ENCODE assay signal across 41 mouse cellular contexts in genomic region chr10:63417061-63417460, GRCm38 (mm10). TPM values are rescaled to one million over a fixed set of nuclear protein-coding genes. Genes with fewer than 3 reads are reported as not detected.
"Had no signal": no experiment of that assay in that cellular context is flagged by ENCODE, and none has a peak within 500 bp of the region (broad histone marks: within the 10 kb centered on the region; RNA-seq: fewer than 3 reads in every experiment).

No protein-coding gene starts in this region.

- H3K9ac ChIP-seq: heart, embryonic 12.5 days; hindbrain, embryonic 13.5 days; hindbrain, embryonic 15.5 days; kidney, embryonic 15.5 days; limb, embryonic 13.5 days; limb, embryonic 15.5 days had no signal

- H3K4me3 ChIP-seq: hindbrain, embryonic 13.5 days; kidney, embryonic 15.5 days; limb, embryonic 15.5 days had no signal

- H3K36me3 ChIP-seq: heart, embryonic 10.5 days; heart, embryonic 12.5 days; hindbrain, embryonic 13.5 days; hindbrain, embryonic 15.5 days; kidney, embryonic 15.5 days; limb, embryonic 13.5 days; limb, embryonic 15.5 days had no signal

- H3K27me3 ChIP-seq: heart, embryonic 12.5 days; hindbrain, embryonic 13.5 days; hindbrain, embryonic 15.5 days; kidney, embryonic 15.5 days; limb, embryonic 15.5 days had no signal

- H3K4me2 ChIP-seq: limb, embryonic 15.5 days had no signal

- H3K4me1 ChIP-seq: heart, embryonic 10.5 days; heart, embryonic 12.5 days; hindbrain, embryonic 15.5 days; limb, embryonic 13.5 days; limb, embryonic 15.5 days had no signal

- DNase-seq: gastrocnemius, adult 2 months; gastrocnemius, postnatal 10 days; gastrocnemius, postnatal 25 days; heart, adult 18-20 months; heart, postnatal 10 days; kidney, adult 11 months; kidney, adult 2 months; kidney, adult 9 months; kidney, postnatal 14 days; kidney, postnatal 36 days; layer of hippocampus, adult 9-11 months; layer of hippocampus, postnatal 36 days; left cerebral cortex, postnatal 4 days had no signal

- ATAC-seq: forebrain, embryonic 16.5 days; hindbrain, postnatal 0 days; intestine, embryonic 16.5 days had no signal

- H3K9me3 ChIP-seq: heart, embryonic 10.5 days; heart, embryonic 12.5 days; hindbrain, embryonic 13.5 days; hindbrain, embryonic 15.5 days; kidney, embryonic 15.5 days; limb, embryonic 13.5 days; limb, embryonic 15.5 days had no signal

- H3K27ac ChIP-seq: gastrocnemius, adult 2 months; heart, embryonic 10.5 days; hindbrain, embryonic 13.5 days; hindbrain, embryonic 15.5 days; hindbrain, postnatal 0 days; kidney, embryonic 15.5 days; kidney, postnatal 0 days; limb, embryonic 13.5 days; limb, embryonic 15.5 days had no signal

RNA-seq across cellular contexts. Expression of gene Gm7075, which starts 4.5 kb away (rescaled TPM):
- total RNA-seq: gastrocnemius, adult 2 months; gastrocnemius, postnatal 10 days; gastrocnemius, postnatal 25 days; gastrocnemius, postnatal 4 days; heart, adult 18-20 months; heart, adult 8-10 months; heart, postnatal 10 days; heart, postnatal 25 days; hematopoietic stem cell, adult 5-6 weeks; hindbrain, postnatal 0 days; layer of hippocampus, adult 18-20 months; layer of hippocampus, adult 8-10 months; layer of hippocampus, postnatal 14 days; layer of hippocampus, postnatal 36 days; left cerebral cortex, adult 18-20 months; left cerebral cortex, adult 8-10 months; left cerebral cortex, postnatal 10 days; left cerebral cortex, postnatal 25 days; left cerebral cortex, postnatal 4 days had no signal
- polyA plus RNA-seq: forebrain, embryonic 16.5 days; frontal cortex, adult 2 months; heart, embryonic 10.5 days; heart, embryonic 12.5 days; heart, embryonic 14.5 days; heart, embryonic 16.5 days; hindbrain, embryonic 13.5 days; hindbrain, embryonic 15.5 days; hindbrain, postnatal 0 days; intestine, embryonic 14.5 days; intestine, embryonic 16.5 days; kidney, adult 2 months; kidney, embryonic 15.5 days; kidney, postnatal 0 days; large intestine, adult 2 months; limb, embryonic 11.5 days; limb, embryonic 13.5 days; limb, embryonic 15.5 days had no signal

RNA-seq across cellular contexts. Expression of gene Ctnna3, which starts 12.8 kb away (rescaled TPM):
- total RNA-seq: hematopoietic stem cell, adult 5-6 weeks had no signal
